Mouse (Mus musculus) frontal cortex, adult (tissue): ENCODE measurements around the gene Olfr569.

Experiments used
- ATAC-seq: cut with Nextera tagmentation; 2 replicates; pipeline ENCODE4 v1.9.2; 2017; ENCODE audit warnings: mild to moderate bottlenecking, moderate library complexity, mixed read lengths; ENCODE audit not compliant: low TSS enrichment

Gene Olfr569

GRCm38 (mm10) chr7:102890782-102891181, at the start of gene Olfr569:
Olfr569 (minus strand) TSS chr7:102890882.
- ATAC-seq, result no peak

- ATAC-seq, result no peak
Observed at GRCm38 (mm10) chr7:102927105-102927504, 36.4 kb upstream of the Olfr569 start.

GRCm38 (mm10) chr7:102924109-102924508, 33.4 kb upstream of the Olfr569 start, which contains the start of gene Olfr572:
Olfr572 (plus strand) TSS chr7:102924409.
- ATAC-seq, result no peak

GRCm38 (mm10) chr7:102919632-102920031, 28.9 kb upstream of the Olfr569 start:
- ATAC-seq, result peak; percentile 73

GRCm38 (mm10) chr7:102917032-102917875, 26.6 kb upstream of the Olfr569 start, which contains the start of gene Olfr571:
Olfr571 (minus strand) TSS chr7:102917536.
- no peak for ATAC-seq

GRCm38 (mm10) chr7:102916405-102916804, 25.7 kb upstream of the Olfr569 start:
- ATAC-seq, result no peak

GRCm38 (mm10) chr7:102915261-102915660, 24.6 kb upstream of the Olfr569 start:
- no peak for ATAC-seq

GRCm38 (mm10) chr7:102876822-102877221, 13.9 kb downstream of the Olfr569 start, which contains the start of gene Olfr568:
Olfr568 (plus strand) TSS chr7:102877122.
- ATAC-seq, result no peak

- no peak for ATAC-seq
Observed at GRCm38 (mm10) chr7:102858665-102859064, 32.0 kb downstream of the Olfr569 start, which contains the start of gene Olfr566. Olfr566 (minus strand) TSS chr7:102858765.

GRCm38 (mm10) chr7:102855807-102856206, 34.9 kb downstream of the Olfr569 start:
- ATAC-seq, result no peak
